Mouse (Mus musculus) ovary, postnatal 10 days (tissue): Measurements from ENCODE around the gene Eppin.

ENCODE experiments used
- DNase-seq: peaks from one replicate; pipeline ENCODE4 v3.0.0; 2022; ENCODE audit warnings: low spot score

Eppin gene

DNA sequence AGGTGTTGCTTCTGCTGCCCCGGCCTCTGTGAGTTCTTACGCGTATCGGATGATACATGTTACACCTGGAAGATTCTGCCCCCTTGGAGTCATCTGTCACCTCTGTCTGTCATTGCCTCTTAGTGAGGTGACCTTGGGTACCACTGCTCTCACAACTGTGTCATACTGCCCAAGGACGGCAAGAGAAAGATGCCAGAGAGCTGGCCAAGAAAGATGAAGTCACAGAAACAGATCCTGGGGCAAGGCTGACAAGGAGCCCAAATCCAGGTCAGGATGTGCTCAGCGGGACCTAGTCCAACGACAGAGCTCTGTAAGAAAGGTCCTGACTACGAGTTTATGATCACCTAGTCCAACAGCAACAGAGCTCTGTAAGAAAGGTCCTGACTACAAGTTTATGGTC, 33.3 kb downstream of the Eppin start:
- DNase-seq, result no peak

DNA sequence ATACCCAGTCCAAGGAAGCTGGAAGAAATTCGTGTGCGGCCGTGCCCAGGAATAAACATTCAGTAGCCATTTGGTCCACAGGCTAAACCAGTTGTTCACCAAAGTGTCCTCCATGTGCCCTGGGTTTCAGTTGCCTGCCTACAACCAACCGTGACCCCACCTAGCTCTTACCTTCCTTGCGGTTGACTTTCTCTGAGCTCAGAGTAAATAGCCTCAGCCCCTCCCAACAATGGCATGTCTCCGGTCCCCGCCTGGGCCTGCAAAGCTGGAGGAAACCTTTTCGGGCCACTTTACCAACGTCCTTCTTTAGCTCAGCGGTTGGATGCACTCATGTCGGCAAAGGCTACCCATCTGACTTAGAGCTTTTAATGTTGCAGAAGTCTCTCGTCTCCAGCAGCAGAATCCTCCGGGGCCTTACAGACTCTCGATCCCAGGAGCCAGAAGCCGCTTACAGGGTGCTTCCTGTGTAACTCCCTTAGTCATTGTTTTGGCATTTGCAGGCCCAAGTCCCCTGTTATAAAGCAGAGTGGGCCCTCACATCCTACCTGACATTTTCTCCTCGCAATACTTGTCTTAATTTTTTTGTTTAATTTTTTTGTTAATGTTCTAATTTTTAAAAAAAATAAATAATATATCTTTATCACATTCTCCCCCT, 34.3 kb downstream of the Eppin start:
- DNase-seq, result no peak

DNA sequence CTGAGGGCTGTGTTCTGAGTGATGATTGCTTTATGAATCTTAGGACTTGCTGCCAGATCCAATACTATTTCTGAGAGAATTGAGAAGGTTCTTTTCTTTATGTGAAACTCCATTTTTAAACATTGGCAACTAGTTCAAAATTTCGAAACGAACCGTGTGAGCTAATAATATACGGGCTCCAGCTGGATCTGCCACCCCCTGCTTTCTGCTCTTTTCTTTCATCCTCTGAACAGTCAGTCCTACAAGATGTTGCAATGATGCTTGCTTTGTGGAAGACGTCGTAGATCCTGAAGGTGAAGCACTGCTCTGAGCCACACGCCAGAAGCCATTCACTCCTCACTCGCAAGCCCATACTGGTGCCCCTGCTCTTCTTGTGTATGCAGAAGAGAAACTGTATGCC, 35.0 kb downstream of the Eppin start:
- DNase-seq, result no peak

DNA sequence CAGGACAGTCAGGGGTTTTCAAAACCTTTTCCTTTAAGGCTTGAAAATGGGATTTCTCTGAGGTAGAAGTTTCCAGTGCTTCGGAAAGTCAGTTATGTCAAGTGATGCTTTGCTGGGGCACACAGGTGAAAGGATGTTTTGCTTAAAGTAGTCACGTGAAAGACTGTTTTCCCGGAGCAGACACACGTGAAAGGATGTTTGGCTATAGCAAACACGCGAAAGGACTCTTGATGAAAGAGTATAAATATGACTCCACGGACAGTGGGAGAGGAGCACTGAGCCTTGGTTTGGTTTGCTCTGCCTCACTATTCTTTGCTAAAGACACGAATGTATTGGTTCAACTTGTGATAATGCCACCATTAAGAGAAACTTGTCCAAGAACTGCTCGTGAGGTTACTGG, 41.9 kb downstream of the Eppin start:
- no peak for DNase-seq

- no peak for DNase-seq
Observed at GRCm38 (mm10) chr2:164550895-164551269, 42.5 kb downstream of the Eppin start.

DNA sequence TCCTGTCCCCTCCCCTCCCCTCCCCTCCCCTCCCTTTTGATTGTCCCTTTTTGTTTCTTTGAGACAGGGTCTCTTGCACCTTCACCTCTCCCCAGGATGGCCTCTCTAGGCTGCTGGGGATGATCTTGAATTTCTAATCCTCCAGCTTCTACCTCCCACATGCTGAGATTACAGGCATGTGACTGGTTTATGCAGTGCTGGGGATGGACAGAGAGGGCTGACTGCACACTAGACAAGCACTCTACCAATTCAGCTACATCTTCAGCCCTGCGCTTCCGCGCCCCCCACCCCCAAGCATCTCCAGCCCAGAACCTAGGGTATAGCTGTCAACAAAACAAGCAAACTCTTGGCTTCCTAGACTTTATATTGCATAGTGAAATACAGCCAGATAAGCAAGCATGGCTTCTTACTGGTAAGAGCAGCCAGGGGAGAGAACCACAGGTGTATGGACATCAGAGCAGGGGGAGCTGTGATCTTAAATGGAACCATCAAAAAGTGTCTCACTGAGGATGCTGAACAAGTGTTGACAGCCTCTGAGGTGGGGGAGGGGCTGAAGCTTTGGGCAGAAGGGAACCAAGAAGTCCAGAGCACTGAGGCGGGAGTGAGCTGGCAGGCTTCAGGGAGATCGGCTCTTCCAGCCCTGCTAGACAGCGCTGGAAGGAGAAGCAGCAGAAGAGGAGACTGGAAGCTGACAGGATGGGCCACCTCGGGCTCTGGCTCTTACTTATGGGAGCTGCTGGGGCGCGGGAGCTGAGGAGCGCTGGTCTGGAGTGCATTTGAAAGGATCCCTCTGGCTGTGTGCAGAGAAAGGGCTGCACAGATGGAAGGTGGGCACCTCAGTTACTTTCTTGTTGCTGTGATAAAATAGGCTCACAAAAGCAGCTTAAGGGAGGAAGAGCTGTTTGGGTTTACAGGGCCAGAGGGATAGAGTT, 43.2 kb downstream of the Eppin start:
- DNase-seq, result no peak

GRCm38 (mm10) chr2:164549338-164549737, 44.1 kb downstream of the Eppin start:
- DNase-seq, result no peak

- no peak for DNase-seq
Observed at GRCm38 (mm10) chr2:164544454-164545097, 48.8 kb downstream of the Eppin start.

GRCm38 (mm10) chr2:164543745-164544144, 49.6 kb downstream of the Eppin start:
- DNase-seq, result no peak

DNA sequence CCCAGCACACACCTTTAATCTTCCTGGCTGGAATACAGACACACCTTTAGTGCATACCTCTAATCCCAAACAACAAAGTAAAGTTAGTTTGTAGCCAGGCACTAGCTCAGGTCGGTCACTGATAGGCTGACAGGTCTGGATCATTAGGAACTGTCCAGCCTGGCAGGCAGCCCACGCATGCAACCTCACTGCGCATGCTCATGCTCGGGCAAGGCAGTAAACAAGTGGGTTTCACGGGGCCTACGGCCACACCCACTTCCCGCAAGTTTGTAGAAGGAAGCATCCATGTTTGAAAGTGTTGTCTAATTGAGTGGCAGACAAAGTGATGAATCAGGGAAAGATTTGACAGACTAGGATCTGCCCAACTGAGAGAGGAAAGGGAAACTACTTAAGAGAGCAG, 50.8 kb downstream of the Eppin start:
- DNase-seq, result no peak

DNA sequence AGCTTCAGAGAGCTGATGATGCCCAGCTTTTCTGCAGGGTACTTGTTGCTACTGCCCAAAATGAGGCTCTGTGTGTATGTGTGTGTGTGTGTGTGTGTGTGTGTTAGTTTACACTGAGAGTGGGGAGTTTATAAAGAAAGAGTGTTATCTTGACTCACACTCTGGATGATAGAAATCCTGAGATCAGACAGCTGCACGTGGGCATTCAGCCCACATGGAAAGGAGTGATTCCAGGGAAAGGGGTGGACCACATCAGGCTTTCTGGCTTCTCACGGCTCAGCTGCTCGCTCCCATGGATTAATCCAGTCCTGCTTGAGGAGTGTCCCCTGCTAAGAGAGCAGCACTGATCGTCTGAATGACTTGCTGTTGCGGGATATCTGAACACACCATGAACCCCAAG, 51.3 kb downstream of the Eppin start:
- DNase-seq, result no peak

DNA sequence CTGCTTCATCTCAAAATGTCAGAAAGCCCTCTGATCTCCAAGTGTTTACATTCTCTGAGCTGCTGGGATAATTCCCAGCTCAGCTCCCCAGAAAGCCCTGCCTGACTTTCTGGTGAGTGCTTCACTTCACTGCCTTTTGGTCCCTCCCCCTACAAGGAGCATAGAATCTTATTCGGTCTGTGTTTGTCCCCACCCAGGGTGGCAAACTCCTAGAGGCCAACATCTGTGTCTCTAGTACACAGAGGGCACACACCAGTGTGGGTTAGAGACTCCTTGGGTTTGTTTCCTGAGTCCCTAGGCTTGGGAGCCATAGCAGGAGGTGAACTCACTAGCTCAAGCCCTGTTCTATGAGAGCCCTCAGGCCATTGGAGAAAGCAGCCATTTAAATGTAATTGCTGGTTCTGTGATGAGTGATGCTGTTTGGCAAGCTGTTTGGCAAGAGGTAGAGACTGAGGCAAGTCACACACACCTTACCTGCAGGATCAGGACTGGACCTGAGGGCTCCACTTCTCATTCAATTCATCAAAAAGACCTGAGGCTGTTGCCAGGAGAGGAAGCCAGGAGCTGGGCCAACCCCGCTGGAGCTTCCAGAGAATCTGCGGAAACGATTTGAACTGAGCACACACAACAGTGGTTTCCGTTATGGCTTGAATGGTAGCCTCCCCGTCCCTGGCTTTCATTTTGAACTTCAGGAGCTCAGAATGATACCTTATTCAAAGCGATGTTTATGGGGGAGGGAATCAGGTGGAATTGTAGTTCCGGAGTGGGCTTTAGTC, 52.6 kb downstream of the Eppin start:
- no peak for DNase-seq
